Mouse (Mus musculus) testis, adult 10 weeks (tissue): ENCODE results near the gene Gm49630. TPM values are rescaled to one million over a fixed set of nuclear protein-coding genes. Genes with fewer than 3 reads are reported as not detected.

Source experiments
- polyA plus RNA-seq: library from polyadenylated mRNA; stranded (reverse); fragments of 350-450 nt; fragmentation: Illumina TruSeq; extraction: RNeasy Lipid Tissue Mini Kit (QIAGEN cat#74804); gene quantifications from one replicate; pipeline ENCODE4 v1.2.3, GENCODE M21; 2014; ENCODE audit warnings: low read depth, low replicate concordance

The Gm49630 gene
- polyA plus RNA-seq = not detected

GRCm38 (mm10) chr17:7371879-7372278 lies at the start of gene Gm49630:
Gene Gm49630 (minus strand): TSS chr17:7371979.

GRCm38 (mm10) chr17:7385364-7385763 lies 13.6 kb upstream of the Gm49630 start, which contains the start of gene Unc93a2:
Gene Unc93a2 (minus strand): TSS chr17:7385464.

GRCm38 (mm10) chr17:7352596-7352995 lies 19.2 kb downstream of the Gm49630 start, which contains the start of gene Ttll2:
Gene Ttll2 (minus strand): TSS chr17:7352696.

GRCm38 (mm10) chr17:7324346-7324745 lies 47.4 kb downstream of the Gm49630 start, which contains the start of gene Tcp10a:
Gene Tcp10a (plus strand): TSS chr17:7324646.

Other genes starting within 250 kb of the Gm49630 start
- 4.7 TPM for gene Rps6ka2, start 201.9 kb downstream of the Gm49630 start, polyA plus RNA-seq
- 361 TPM for gene Tcp10a, start 47.3 kb downstream of the Gm49630 start, polyA plus RNA-seq
- 11.7 TPM for gene Ttll2, start 19.3 kb downstream of the Gm49630 start, polyA plus RNA-seq
- gene Unc93a2, start 13.5 kb upstream of the Gm49630 start, polyA plus RNA-seq = 2.2 TPM